Mouse (Mus musculus): ENCODE measurements at regions not wholly inside any gene's neighbourhood (a gene's known extent, or its start where the extent isn't known, plus 50 kb on each side); places are given as distances from the start of the nearest gene placed in this dataset.
A peak's percentile ranks its signal among the peaks of the same experiment; 100 is the strongest.

- TF ChIP-seq USF1 (IDR thresholded peaks at IDR 0.05; ENCODE audit: low read depth, low read length) (no peak), POLR2AphosphoS2 (IDR thresholded peaks at IDR 0.05; ENCODE audit: low read depth, low read length) (no peak), MAX (IDR thresholded peaks at IDR 0.05; ENCODE audit: low read length) (peak; percentile 85), PAX5 (IDR thresholded peaks at IDR 0.05; ENCODE audit: low read length) (no peak)
These were observed 167.4 kb downstream of the Olfr164 start (continued) for GRCm38 (mm10) chr16:19146290-19146983.
